Mouse (Mus musculus) heart, embryonic 10.5 days (tissue): ENCODE results near the gene Ppp1r37. TPM values are rescaled to one million over a fixed set of nuclear protein-coding genes. Genes with fewer than 3 reads are reported as not detected.
A peak's percentile ranks its signal among the peaks of the same experiment; 100 is the strongest.

ENCODE experiments used
- DNase-seq: peaks from one replicate; pipeline ENCODE4 v3.0.0-alpha.2; 2017; ENCODE audit warnings: low spot score
- H3K27ac ChIP-seq: fragments of 300-500 bp; sonication (generic); 2 replicates; pipeline ENCODE4 v1.5.1; 2016; ENCODE audit warnings: mild to moderate bottlenecking
- H3K27me3 ChIP-seq: fragments of 300-500 bp; sonication (generic); 2 replicates; pipeline ENCODE4 v1.6.1; 2016; ENCODE audit warnings: mild to moderate bottlenecking; ENCODE audit not compliant: poor library complexity, insufficient read depth, severe bottlenecking
- H3K36me3 ChIP-seq: fragments of 300-500 bp; sonication (generic); 2 replicates; pipeline ENCODE4 v1.6.1; 2016; ENCODE audit warnings: mild to moderate bottlenecking, moderate library complexity
- H3K4me1 ChIP-seq: fragments of 300-500 bp; sonication (generic); 2 replicates; pipeline ENCODE4 v1.6.1; 2016; ENCODE audit warnings: mild to moderate bottlenecking
- H3K4me3 ChIP-seq: fragments of 300-500 bp; sonication (generic); 2 replicates; pipeline ENCODE4 v1.5.1; 2016; ENCODE audit warnings: mild to moderate bottlenecking, moderate library complexity
- H3K9me3 ChIP-seq: fragments of 300-500 bp; sonication (generic); 2 replicates; pipeline ENCODE4 v1.6.1; 2016; ENCODE audit warnings: mild to moderate bottlenecking, moderate library complexity
- WGBS: fragments of 180-500 bp; shearing (Covaris S2); methylation state at CpG from one replicate; pipeline ENCODE4 v1.1.7; 2016; 5-methylcytosine and 5-hydroxymethylcytosine counted together
- polyA plus RNA-seq: library from polyadenylated mRNA; unstranded; fragments of >200 nt; fragmentation: Nextera tagmentation; extraction: Ambion mirVana; gene quantifications from 2 replicates; pipeline ENCODE4 v1.2.1, GENCODE M21; 2016

The Ppp1r37 gene
- polyA plus RNA-seq, 1 experiment from 2014 or later = 30.0 TPM

GRCm38 (mm10) chr7:19561765-19562642, 872 bp downstream of the Ppp1r37 start:
- Histone ChIP-seq H3K27ac (peak overlapping the region; percentile 92), H3K27me3 (no peaks in the 10 kb centered on the region), H3K36me3 (peaks cover 32% of the 10 kb centered on the region), H3K4me1 (peaks cover 52% of the 10 kb centered on the region), H3K9me3 (no peaks in the 10 kb centered on the region), H3K4me3 (peak overlapping the region; percentile 100)
- DNase-seq = peak; percentile 97
- WGBS = under 1% methylated on average over 102 of the region's 102 CpGs

- no peaks in the 10 kb centered on the region for H3K9me3 ChIP-seq
- H3K36me3 ChIP-seq = peaks cover 34% of the 10 kb centered on the region
- peaks cover 58% of the 10 kb centered on the region for H3K4me1 ChIP-seq
- no peaks in the 10 kb centered on the region for H3K27me3 ChIP-seq
- H3K27ac ChIP-seq = peak overlapping the region; percentile 92
- peak overlapping the region; percentile 100 for H3K4me3 ChIP-seq
- under 1% methylated on average over 11 of the region's 11 CpGs for WGBS
- DNase-seq = no peak
Observed at GRCm38 (mm10) chr7:19561431-19561764, 1.5 kb downstream of the Ppp1r37 start.

- Histone ChIP-seq H3K4me3 (peak overlapping the region; percentile 100), H3K36me3 (peaks cover 34% of the 10 kb centered on the region), H3K9me3 (no peaks in the 10 kb centered on the region), H3K4me1 (peaks cover 61% of the 10 kb centered on the region), H3K27ac (peak overlapping the region; percentile 92), H3K27me3 (no peaks in the 10 kb centered on the region)
- whole genome bisulfite sequencing = 30% methylated on average over 11 of the region's 11 CpGs
- DNase-seq = no peak
Observed at GRCm38 (mm10) chr7:19560491-19561260, 2.2 kb downstream of the Ppp1r37 start.

DNA sequence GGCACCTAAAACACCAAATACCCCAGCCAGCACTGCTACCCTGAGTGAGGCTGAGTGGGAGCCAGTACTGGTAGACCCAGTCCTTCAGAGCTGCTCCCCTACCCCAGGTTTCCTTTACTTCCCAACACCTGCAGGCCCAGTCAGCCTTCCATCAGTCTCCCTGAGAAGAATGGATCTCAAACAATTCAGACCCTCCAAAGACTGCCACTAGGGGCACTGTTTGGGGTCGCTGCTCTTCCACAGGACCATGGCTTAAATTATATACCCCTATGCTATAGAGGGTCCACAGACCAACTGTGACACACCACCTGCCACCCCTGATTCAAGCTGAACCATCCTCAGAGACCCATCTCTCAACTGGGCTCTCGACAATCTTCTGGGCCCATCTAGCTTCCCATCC, 3.9 kb downstream of the Ppp1r37 start:
- H3K27me3 ChIP-seq = no peaks in the 10 kb centered on the region
- no peak for DNase-seq
- WGBS = 32% methylated on average over 2 of the region's 2 CpGs
- peaks cover 68% of the 10 kb centered on the region for H3K4me1 ChIP-seq
- H3K36me3 ChIP-seq = peaks cover 30% of the 10 kb centered on the region
- H3K27ac ChIP-seq = no peak overlapping the region
- no peaks in the 10 kb centered on the region for H3K9me3 ChIP-seq
- H3K4me3 ChIP-seq = no peak overlapping the region

DNA sequence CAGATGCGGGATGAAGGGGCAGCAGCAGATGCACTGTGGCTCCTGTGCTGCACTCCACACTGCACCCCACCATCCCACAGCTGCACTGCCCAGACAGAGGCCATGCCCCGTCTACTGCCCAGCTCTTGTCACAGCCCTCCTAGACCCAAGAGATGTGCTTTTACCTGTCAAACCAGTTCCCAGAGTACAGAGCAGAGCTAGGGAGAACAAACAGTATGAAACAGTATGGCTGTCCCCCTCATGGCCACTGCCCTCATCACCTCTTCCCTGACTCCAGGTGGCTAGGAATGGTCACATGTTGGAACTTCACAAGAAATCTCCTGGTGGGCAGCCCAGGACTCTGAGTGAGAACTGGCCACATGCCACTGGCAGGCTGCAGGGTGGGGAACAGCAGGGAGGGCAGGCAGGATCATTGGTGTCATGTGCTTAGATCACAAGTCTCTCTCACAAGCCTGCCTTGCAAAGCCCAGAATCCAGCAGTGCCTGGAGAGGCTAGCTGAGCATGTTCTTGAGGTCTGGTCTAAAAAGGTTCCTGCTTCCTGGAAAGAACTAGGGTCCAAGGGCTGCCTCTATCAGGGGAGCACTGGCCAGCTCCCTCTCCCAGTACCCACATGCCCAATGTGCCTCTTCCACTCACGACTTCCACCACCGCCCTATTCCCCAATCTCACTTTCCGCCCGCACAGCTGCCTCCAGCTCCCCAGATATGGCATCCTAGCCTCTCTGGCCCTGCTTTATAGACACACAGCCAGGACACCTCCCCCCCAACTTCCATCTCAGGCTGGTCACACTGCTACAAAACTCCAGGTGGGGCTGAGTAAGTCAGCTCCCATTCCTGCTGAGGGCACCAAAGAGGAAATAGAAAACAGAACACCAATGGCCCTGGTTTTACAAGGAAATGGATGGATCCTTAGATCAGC, 4.6 kb downstream of the Ppp1r37 start:
- WGBS = 83% methylated on average over 6 of the region's 6 CpGs
- Histone ChIP-seq H3K36me3 (peaks cover 37% of the 10 kb centered on the region), H3K4me3 (no peak overlapping the region), H3K9me3 (no peaks in the 10 kb centered on the region), H3K27ac (no peak overlapping the region), H3K27me3 (no peaks in the 10 kb centered on the region), H3K4me1 (peaks cover 69% of the 10 kb centered on the region)
- no peak for DNase-seq

DNA sequence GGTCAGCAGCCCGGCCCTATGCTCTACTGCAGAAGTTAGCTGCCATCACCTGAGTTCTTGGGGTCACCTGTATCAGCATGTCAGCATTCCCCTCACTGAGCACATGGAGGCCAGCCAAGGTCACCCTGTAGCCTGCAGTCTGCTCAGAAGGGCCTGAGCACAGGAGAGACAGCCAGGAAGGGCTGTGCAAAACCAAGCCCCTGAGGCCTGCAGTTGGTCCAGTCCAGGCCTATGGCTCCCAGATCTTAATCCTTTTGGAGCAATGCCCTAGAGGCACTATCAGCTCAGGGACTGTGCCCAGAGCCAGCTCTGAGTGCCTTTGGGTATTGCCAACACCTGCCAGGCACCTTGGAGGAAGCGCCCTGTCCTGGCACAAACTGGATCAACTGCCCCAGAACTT, 5.8 kb downstream of the Ppp1r37 start:
- DNase-seq = no peak
- Histone ChIP-seq H3K27me3 (no peaks in the 10 kb centered on the region), H3K9me3 (no peaks in the 10 kb centered on the region), H3K36me3 (peaks cover 49% of the 10 kb centered on the region), H3K4me1 (peaks cover 74% of the 10 kb centered on the region), H3K4me3 (no peak overlapping the region), H3K27ac (peak overlapping the region; percentile 3; the same call in 1 of the 2 replicates)
- WGBS = 95% methylated on average over 2 of the region's 2 CpGs

GRCm38 (mm10) chr7:19554168-19554567, 8.7 kb downstream of the Ppp1r37 start:
- Histone ChIP-seq H3K27ac (no peak overlapping the region), H3K27me3 (no peaks in the 10 kb centered on the region), H3K9me3 (no peaks in the 10 kb centered on the region), H3K36me3 (peaks cover 52% of the 10 kb centered on the region), H3K4me1 (peaks cover 53% of the 10 kb centered on the region), H3K4me3 (no peak overlapping the region)
- no peak for DNase-seq
- 72% methylated on average over 1 of the region's 1 CpGs for WGBS

DNA sequence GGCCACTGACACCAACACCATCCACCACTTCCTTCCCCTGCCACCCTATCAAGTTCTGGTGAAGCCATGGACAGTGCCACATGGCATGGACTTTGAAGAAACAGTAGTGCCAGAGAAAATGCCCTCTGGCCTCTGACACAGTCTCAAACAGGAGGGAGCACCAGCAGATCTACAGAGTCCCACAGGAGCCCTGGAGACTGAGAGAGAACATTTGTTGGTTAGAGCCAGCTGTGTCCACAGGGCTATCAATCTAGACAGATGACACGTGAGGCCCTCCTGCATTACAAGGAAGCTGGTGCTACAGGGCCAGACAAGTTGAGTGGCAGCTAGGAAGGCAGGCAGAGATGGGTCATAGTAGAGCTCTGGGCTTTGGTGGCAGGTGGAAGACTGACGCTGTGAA, 10.4 kb downstream of the Ppp1r37 start:
- Histone ChIP-seq H3K27ac (no peak overlapping the region), H3K9me3 (no peaks in the 10 kb centered on the region), H3K4me1 (peaks cover 39% of the 10 kb centered on the region), H3K4me3 (no peak overlapping the region), H3K36me3 (peaks cover 49% of the 10 kb centered on the region), H3K27me3 (no peaks in the 10 kb centered on the region)
- WGBS = 47% methylated on average over 2 of the region's 2 CpGs
- DNase-seq = no peak

- Histone ChIP-seq H3K36me3 (peaks cover 47% of the 10 kb centered on the region), H3K4me3 (no peak overlapping the region), H3K27ac (no peak overlapping the region), H3K27me3 (no peaks in the 10 kb centered on the region), H3K9me3 (no peaks in the 10 kb centered on the region), H3K4me1 (peaks cover 39% of the 10 kb centered on the region)
- DNase-seq = no peak
- WGBS = 90% methylated on average over 5 of the region's 5 CpGs
Observed at GRCm38 (mm10) chr7:19551634-19552033, 11.2 kb downstream of the Ppp1r37 start.

- DNase-seq = no peak
- no peaks in the 10 kb centered on the region for H3K9me3 ChIP-seq
- 87% methylated on average over 10 of the region's 10 CpGs for WGBS
Observed at GRCm38 (mm10) chr7:19549394-19549793, 13.5 kb downstream of the Ppp1r37 start.

DNA sequence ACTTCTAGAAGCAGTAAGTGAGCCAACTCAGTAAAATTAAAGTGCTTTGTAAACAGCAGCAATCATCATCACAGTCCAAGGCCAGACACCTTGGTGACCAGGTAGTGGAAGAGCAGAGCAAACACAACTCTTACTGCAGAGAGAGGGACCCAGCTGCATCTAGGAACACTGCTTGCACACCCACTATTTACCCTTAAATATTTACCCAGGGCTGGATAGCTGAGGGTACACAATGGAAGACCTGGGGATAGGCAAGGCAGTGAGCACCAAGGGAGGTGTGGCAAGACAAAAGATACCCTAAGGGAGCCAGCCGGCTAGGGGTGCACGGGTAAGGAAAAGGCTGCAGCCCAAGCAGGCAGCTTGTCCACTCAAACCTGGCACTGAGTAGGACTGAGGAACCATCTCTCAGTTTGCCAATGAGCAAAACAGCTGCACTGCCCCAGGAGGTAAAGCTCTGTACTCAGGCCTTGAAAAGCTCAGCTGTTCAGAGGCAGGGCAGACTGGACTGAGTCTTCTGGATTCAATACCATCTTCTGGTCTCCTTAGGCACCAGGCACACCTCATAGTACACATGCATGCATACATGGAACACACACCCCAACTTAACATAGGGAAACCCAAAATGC, 15.4 kb downstream of the Ppp1r37 start:
- Histone ChIP-seq H3K4me1 (peaks cover 24% of the 10 kb centered on the region), H3K9me3 (no peaks in the 10 kb centered on the region), H3K4me3 (no peak overlapping the region), H3K27ac (no peak overlapping the region), H3K36me3 (peaks cover 12% of the 10 kb centered on the region), H3K27me3 (no peaks in the 10 kb centered on the region)
- DNase-seq = no peak
- 85% methylated on average over 2 of the region's 2 CpGs for WGBS

More at GRCm38 (mm10) chr7:19549394-19549793, 13.5 kb downstream of the Ppp1r37 start:
- Histone ChIP-seq H3K4me3 (no peak overlapping the region), H3K4me1 (peaks cover 36% of the 10 kb centered on the region), H3K27me3 (no peaks in the 10 kb centered on the region), H3K36me3 (peaks cover 31% of the 10 kb centered on the region), H3K27ac (no peak overlapping the region)

DNA sequence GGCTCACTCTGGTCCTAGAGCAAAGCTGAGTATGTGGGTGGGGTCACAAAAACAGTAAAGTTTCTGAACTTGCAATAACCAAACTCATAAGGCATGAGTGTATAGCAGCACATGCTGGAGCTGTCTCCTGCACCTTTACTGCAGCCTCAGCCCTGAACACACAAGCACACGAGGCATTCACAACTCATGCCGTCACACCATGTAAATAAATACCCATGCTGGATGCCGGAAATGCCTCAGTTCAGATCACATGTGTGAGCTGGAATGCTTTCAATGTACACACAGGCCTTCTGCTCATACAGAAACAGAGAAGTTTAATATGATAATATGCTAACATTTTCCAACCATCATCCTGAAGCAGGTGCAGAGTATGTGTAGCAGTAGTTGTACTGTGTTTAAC, 16.9 kb downstream of the Ppp1r37 start:
- no peak overlapping the region for H3K27ac ChIP-seq
- DNase-seq = no peak
- 72% methylated on average over 3 of the region's 3 CpGs for WGBS
- no peaks in the 10 kb centered on the region for H3K27me3 ChIP-seq
- peaks cover 36% of the 10 kb centered on the region for H3K4me1 ChIP-seq
- H3K36me3 ChIP-seq = 0 out of 2 replicates have a peak, but pooled peaks cover 5% of the 10 kb centered on the region
- H3K9me3 ChIP-seq = no peaks in the 10 kb centered on the region
- H3K4me3 ChIP-seq = no peak overlapping the region
